Mouse (Mus musculus) cerebellum, adult 9-11 months (tissue): ENCODE measurements around the gene Rasal3.

Experiments used
- DNase-seq: peaks from one replicate; pipeline ENCODE4 v3.0.0; 2022

Rasal3 gene

GRCm38 (mm10) chr17:32388370-32389100 lies 14.8 kb downstream of the Rasal3 start:
- DNase-seq: peak; percentile 80

GRCm38 (mm10) chr17:32387986-32388369 lies 15.4 kb downstream of the Rasal3 start:
- no peak for DNase-seq

- peak; percentile 53 for DNase-seq
Measured at GRCm38 (mm10) chr17:32386659-32387432, 16.5 kb downstream of the Rasal3 start.

- peak; percentile 23 for DNase-seq
Measured at GRCm38 (mm10) chr17:32383661-32384060, 19.7 kb downstream of the Rasal3 start.

GRCm38 (mm10) chr17:32382576-32382975 lies 20.8 kb downstream of the Rasal3 start:
- peak; percentile 84 for DNase-seq

- no peak for DNase-seq
Measured at GRCm38 (mm10) chr17:32378786-32379185, 24.6 kb downstream of the Rasal3 start.

GRCm38 (mm10) chr17:32377137-32377536 lies 26.2 kb downstream of the Rasal3 start:
- DNase-seq: peak; percentile 8

GRCm38 (mm10) chr17:32376475-32376874 lies 26.9 kb downstream of the Rasal3 start:
- peak; percentile 1 for DNase-seq

GRCm38 (mm10) chr17:32368991-32369578 lies 34.3 kb downstream of the Rasal3 start:
- peak; percentile 2 for DNase-seq

GRCm38 (mm10) chr17:32367706-32368105 lies 35.7 kb downstream of the Rasal3 start:
- peak; percentile 23 for DNase-seq

- DNase-seq: no peak
Measured at GRCm38 (mm10) chr17:32365296-32365695, 38.1 kb downstream of the Rasal3 start.

- no peak for DNase-seq
Measured at GRCm38 (mm10) chr17:32364850-32365249, 38.5 kb downstream of the Rasal3 start.

- DNase-seq: peak; percentile 87
Measured at GRCm38 (mm10) chr17:32364331-32364730, 39.1 kb downstream of the Rasal3 start.

GRCm38 (mm10) chr17:32363821-32364301 lies 39.5 kb downstream of the Rasal3 start:
- peak; percentile 55 for DNase-seq

- no peak for DNase-seq
Measured at GRCm38 (mm10) chr17:32362686-32363085, 40.7 kb downstream of the Rasal3 start.

- DNase-seq: peak; percentile 36
Measured at GRCm38 (mm10) chr17:32359928-32360327, 43.5 kb downstream of the Rasal3 start.

- DNase-seq: no peak
Measured at GRCm38 (mm10) chr17:32358943-32359340, 44.4 kb downstream of the Rasal3 start.

GRCm38 (mm10) chr17:32358192-32358942 lies 45.0 kb downstream of the Rasal3 start:
- DNase-seq: no peak

GRCm38 (mm10) chr17:32356766-32357760 lies 46.3 kb downstream of the Rasal3 start:
- no peak for DNase-seq

GRCm38 (mm10) chr17:32356281-32356680 lies 47.1 kb downstream of the Rasal3 start:
- DNase-seq: no peak

GRCm38 (mm10) chr17:32355031-32355430 lies 48.4 kb downstream of the Rasal3 start:
- DNase-seq: peak; percentile 10

- DNase-seq: peak; percentile 46
Measured at GRCm38 (mm10) chr17:32354211-32354610, 49.2 kb downstream of the Rasal3 start.
